14 mouse cellular contexts compared by ENCODE assay signal in the genomic region with DNA sequence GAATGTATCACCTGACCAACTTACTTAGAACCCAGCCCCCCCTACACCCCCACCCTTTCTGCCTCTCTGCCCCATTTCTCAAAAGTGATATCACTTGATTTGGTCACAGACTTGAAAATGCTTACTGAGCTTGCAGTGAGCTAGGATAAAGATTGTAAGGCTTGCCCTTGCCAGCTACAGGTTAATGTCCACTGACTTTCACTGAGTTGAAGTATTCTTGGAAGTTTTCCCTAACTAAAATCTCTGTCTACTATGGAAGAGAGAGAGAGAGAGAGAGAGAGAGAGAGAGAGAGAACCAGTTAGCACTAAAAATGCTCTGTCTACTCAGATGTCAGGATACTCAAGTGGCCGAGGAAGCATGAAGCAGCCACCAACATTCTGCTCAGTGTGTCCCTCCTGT. TPM values are rescaled to one million over a fixed set of nuclear protein-coding genes. Genes with fewer than 3 reads are reported as not detected.
DNase-seq lines count a peak whose midpoint lies in the region; ATAC-seq and TF ChIP-seq lines count a peak whose summit lies in the region.
"Had no signal": no experiment of that assay in that cellular context is flagged by ENCODE, and none has a peak within 500 bp of the region (broad histone marks: within the 10 kb centered on the region; RNA-seq: fewer than 3 reads in every experiment).

No protein-coding gene starts in this region.

- no peak for TF ChIP-seq CTCF in lung, embryonic 14.5 days (IDR thresholded peaks at IDR 0.05; ENCODE audit: low read depth)
- no peak for TF ChIP-seq CTCF in midbrain, postnatal 0 days (IDR thresholded peaks at IDR 0.05)

- no peak for ATAC-seq in lung, embryonic 14.5 days (ENCODE audit: insufficient read depth)
- ATAC-seq in forebrain, embryonic 15.5 days (replicated peaks) = no peak
- ATAC-seq in limb, embryonic 14.5 days (ENCODE audit: low FRiP score, low read depth) = no peak
- ATAC-seq in midbrain, postnatal 0 days (ENCODE audit: low FRiP score) = no peak
- no peak for ATAC-seq in megakaryocyte-erythroid progenitor cell, adult 5-6 weeks (replicated peaks; ENCODE audit: low FRiP score, low TSS enrichment, poor library complexity, severe bottlenecking)

- no peaks in the 10 kb centered on the region for H3K4me1 ChIP-seq in lung, embryonic 14.5 days (ENCODE audit: insufficient read depth)
- H3K4me1 ChIP-seq in forebrain, embryonic 15.5 days = peaks cover 12% of the 10 kb centered on the region; the same call in 1 of the 2 replicates
- H3K4me1 ChIP-seq in limb, embryonic 14.5 days (ENCODE audit: control insufficient read depth, insufficient read depth, low read length) = no peaks in the 10 kb centered on the region
- no peaks in the 10 kb centered on the region for H3K4me1 ChIP-seq in midbrain, postnatal 0 days (ENCODE audit: insufficient read depth, low read length)

- TF ChIP-seq POLR2A in limb, embryonic 14.5 days (IDR thresholded peaks at IDR 0.05; ENCODE audit: borderline replicate concordance, extremely low read depth, insufficient read depth, insufficient read length) = no peak

- H3K4me2 ChIP-seq in lung, embryonic 14.5 days = peak overlapping the region; percentile 72
- peak overlapping the region; percentile 53 for H3K4me2 ChIP-seq in forebrain, embryonic 15.5 days (replicated peaks)
- H3K4me2 ChIP-seq in limb, embryonic 14.5 days (replicated peaks; ENCODE audit: low read depth, low read length, severe bottlenecking) = peak overlapping the region; percentile 66; the same call in 1 of the 2 replicates
- H3K4me2 ChIP-seq in midbrain, postnatal 0 days (ENCODE audit: low read depth, low read length, poor library complexity, severe bottlenecking) = peak overlapping the region; percentile 58

- DNase-seq in lung, embryonic 14.5 days = peak; percentile 3
- DNase-seq in lung, postnatal 4 days = no peak
- DNase-seq in limb, embryonic 14.5 days (ENCODE audit: low spot score) = no peak
- no peak for DNase-seq in midbrain, postnatal 0 days (ENCODE audit: low spot score)
- DNase-seq in cerebellum, adult 9-11 months = no peak
- DNase-seq in gastrocnemius, adult 18-20 months (ENCODE audit: low spot score) = no peak
- DNase-seq: heart, postnatal 4 days had no signal

- H3K4me3 ChIP-seq in lung, embryonic 14.5 days (ENCODE audit: low read depth, low read length) = no peak overlapping the region
- peak overlapping the region; percentile 80 for H3K4me3 ChIP-seq in forebrain, embryonic 15.5 days
- no peak overlapping the region for H3K4me3 ChIP-seq in limb, embryonic 14.5 days (replicated peaks; ENCODE audit: low read length)
- peak overlapping the region; percentile 78 for H3K4me3 ChIP-seq in midbrain, postnatal 0 days (ENCODE audit: low read depth, low read length)

- H3K9me3 ChIP-seq in lung, embryonic 14.5 days (ENCODE audit: low read depth, low read length) = peaks cover 9% of the 10 kb centered on the region; the same call in 1 of the 2 replicates
- no peaks in the 10 kb centered on the region for H3K9me3 ChIP-seq in forebrain, embryonic 15.5 days
- peaks cover 11% of the 10 kb centered on the region; the same call in 1 of the 2 replicates for H3K9me3 ChIP-seq in limb, embryonic 14.5 days (ENCODE audit: control insufficient read depth, low read length)
- H3K9me3 ChIP-seq in midbrain, postnatal 0 days (ENCODE audit: low read length) = peaks cover 9% of the 10 kb centered on the region; the same call in 1 of the 2 replicates

- H3K27ac ChIP-seq in lung, embryonic 14.5 days (ENCODE audit: low read depth) = no peak overlapping the region
- no peak overlapping the region for H3K27ac ChIP-seq in forebrain, embryonic 15.5 days (replicated peaks)
- H3K27ac ChIP-seq in limb, embryonic 14.5 days (replicated peaks; ENCODE audit: low read depth, low read length) = no peak overlapping the region
- H3K27ac ChIP-seq in midbrain, postnatal 0 days (ENCODE audit: low read depth, low read length) = no peak overlapping the region

- H3K27me3 ChIP-seq in lung, embryonic 14.5 days (ENCODE audit: insufficient read depth, low read length) = no peaks in the 10 kb centered on the region
- H3K27me3 ChIP-seq in forebrain, embryonic 15.5 days = no peaks in the 10 kb centered on the region
- no peaks in the 10 kb centered on the region for H3K27me3 ChIP-seq in limb, embryonic 14.5 days (ENCODE audit: control insufficient read depth, insufficient read depth, low read length)
- no peaks in the 10 kb centered on the region for H3K27me3 ChIP-seq in midbrain, postnatal 0 days (ENCODE audit: insufficient read depth, low read length)

- H3K9ac ChIP-seq in lung, embryonic 14.5 days = no peak overlapping the region
- H3K9ac ChIP-seq in forebrain, embryonic 15.5 days (replicated peaks) = peak overlapping the region; percentile 79; the same call in 1 of the 2 replicates
- H3K9ac ChIP-seq in limb, embryonic 14.5 days (ENCODE audit: low read depth, low read length, severe bottlenecking) = no peak overlapping the region
- H3K9ac ChIP-seq in midbrain, postnatal 0 days (replicated peaks; ENCODE audit: low read length, poor library complexity, severe bottlenecking) = 0 out of 2 replicates have a peak overlapping the region, but pooled peaks have one; percentile 84

- H3K36me3 ChIP-seq in lung, embryonic 14.5 days (ENCODE audit: insufficient read depth) = no peaks in the 10 kb centered on the region
- no peaks in the 10 kb centered on the region for H3K36me3 ChIP-seq in forebrain, embryonic 15.5 days
- H3K36me3 ChIP-seq in limb, embryonic 14.5 days (ENCODE audit: control insufficient read depth, insufficient read depth, low read length) = no peaks in the 10 kb centered on the region
- H3K36me3 ChIP-seq in midbrain, postnatal 0 days (ENCODE audit: insufficient read depth, low read length) = no peaks in the 10 kb centered on the region

- 15% methylated on average over 1 of the region's 1 CpGs for WGBS in lung, embryonic 14.5 days
- 11% methylated on average over 1 of the region's 1 CpGs for WGBS in forebrain, embryonic 15.5 days
- 48% methylated on average over 1 of the region's 1 CpGs for WGBS in limb, embryonic 14.5 days
- 12% methylated on average over 1 of the region's 1 CpGs for WGBS in midbrain, postnatal 0 days

RNA-seq across cellular contexts. Expression of a gene that starts 1.1 kb away (rescaled TPM):
- 4.4 and 5.4 TPM in 2 replicates for polyA plus RNA-seq in lung, embryonic 14.5 days (2014; fragmentation: Nextera tagmentation; extraction: Ambion mirVana)
- 45.5 and 47.4 TPM in 2 replicates for polyA plus RNA-seq in forebrain, embryonic 15.5 days (2015; fragmentation: Nextera tagmentation; extraction: Ambion mirVana)
- 2.3 and 2.7 TPM in 2 replicates for polyA plus RNA-seq in limb, embryonic 14.5 days (2012; rRNA removed)
- 2.5 and 3.7 TPM in 2 replicates for polyA plus RNA-seq in limb, embryonic 14.5 days (2014; fragmentation: Nextera tagmentation; extraction: Ambion mirVana)
- total RNA-seq in midbrain, postnatal 0 days (2014; rRNA removed) = 34.1 and 35.6 TPM in 2 replicates
- 30.9 and 31.5 TPM in 2 replicates for polyA plus RNA-seq in midbrain, postnatal 0 days (2015; fragmentation: Nextera tagmentation; extraction: Ambion mirVana)
- under 1 TPM; 0.05 to 0.12 TPM for total RNA-seq in gastrocnemius, adult 18-20 months (2021)
- total RNA-seq in megakaryocyte-erythroid progenitor cell, adult 5-6 weeks (2014; fragmentation: Nextera tagmentation) = not detected in 2 replicates
- not detected in 2 replicates for total RNA-seq in megakaryocyte-erythroid progenitor cell, adult 5-6 weeks (2017)
- total RNA-seq: granulocyte monocyte progenitor cell, adult 5-6 weeks had no signal

RNA-seq across cellular contexts. Expression of a gene that starts 30.6 kb away (rescaled TPM):
- 11.9 and 12.0 TPM in 2 replicates for polyA plus RNA-seq in lung, embryonic 14.5 days (2014; fragmentation: Nextera tagmentation; extraction: Ambion mirVana)
- polyA plus RNA-seq in forebrain, embryonic 15.5 days (2015; fragmentation: Nextera tagmentation; extraction: Ambion mirVana) = 22.3 and 25.0 TPM in 2 replicates
- 12.3 and 13.4 TPM in 2 replicates for polyA plus RNA-seq in limb, embryonic 14.5 days (2012; rRNA removed)
- 15.8 and 17.3 TPM in 2 replicates for polyA plus RNA-seq in limb, embryonic 14.5 days (2014; fragmentation: Nextera tagmentation; extraction: Ambion mirVana)
- total RNA-seq in midbrain, postnatal 0 days (2014; rRNA removed) = 46.5 and 59.2 TPM in 2 replicates
- 24.8 and 27.8 TPM in 2 replicates for polyA plus RNA-seq in midbrain, postnatal 0 days (2015; fragmentation: Nextera tagmentation; extraction: Ambion mirVana)
- total RNA-seq in gastrocnemius, adult 18-20 months (2021) = 10 to 100 TPM; 37.3 to 37.5 TPM
- 24.5 and 26.4 TPM in 2 replicates for total RNA-seq in megakaryocyte-erythroid progenitor cell, adult 5-6 weeks (2014; fragmentation: Nextera tagmentation)
- 23.5 and 28.6 TPM in 2 replicates for total RNA-seq in megakaryocyte-erythroid progenitor cell, adult 5-6 weeks (2017)

RNA-seq across cellular contexts. Expression of a gene that starts 54.7 kb away (rescaled TPM):
- not detected in 2 replicates for polyA plus RNA-seq in lung, embryonic 14.5 days (2014; fragmentation: Nextera tagmentation; extraction: Ambion mirVana)
- not detected in 2 replicates for polyA plus RNA-seq in forebrain, embryonic 15.5 days (2015; fragmentation: Nextera tagmentation; extraction: Ambion mirVana)
- polyA plus RNA-seq in limb, embryonic 14.5 days (2012; rRNA removed) = not detected in 2 replicates
- not detected in 2 replicates for polyA plus RNA-seq in limb, embryonic 14.5 days (2014; fragmentation: Nextera tagmentation; extraction: Ambion mirVana)
- not detected in 2 replicates for total RNA-seq in midbrain, postnatal 0 days (2014; rRNA removed)
- polyA plus RNA-seq in midbrain, postnatal 0 days (2015; fragmentation: Nextera tagmentation; extraction: Ambion mirVana) = not detected in 2 replicates
- total RNA-seq in gastrocnemius, adult 18-20 months (2021) = not detected
- not detected in 2 replicates for total RNA-seq in megakaryocyte-erythroid progenitor cell, adult 5-6 weeks (2014; fragmentation: Nextera tagmentation)
- total RNA-seq in megakaryocyte-erythroid progenitor cell, adult 5-6 weeks (2017) = not detected in 2 replicates
- total RNA-seq: granulocyte monocyte progenitor cell, adult 5-6 weeks; heart, postnatal 4 days; layer of hippocampus, postnatal 25 days had no signal
- polyA plus RNA-seq: lung, postnatal 0 days; small intestine, adult 2 months; urinary bladder, adult 2 months had no signal

Comparison
In these comparisons a context has a peak if more than half of its experiments do, and no peak if none do; other contexts are left out.
1. H3K4me3 ChIP-seq: peak in forebrain, embryonic 15.5 days (single experiment) and midbrain, postnatal 0 days (single experiment); none in lung, embryonic 14.5 days (single experiment) and limb, embryonic 14.5 days (single experiment).
2. H3K9ac ChIP-seq: peak in forebrain, embryonic 15.5 days (single experiment) and midbrain, postnatal 0 days (single experiment); none in lung, embryonic 14.5 days (single experiment) and limb, embryonic 14.5 days (single experiment).
3. Peak in every context shown above with its lines, with median percentiles within 50 percentile points of each other: H3K4me2 ChIP-seq.